Mouse (Mus musculus) right cerebral cortex, adult 2 months (tissue): ENCODE data around the gene Olfr744.
"Not testable (repeated sequence)": the region's sequence is repeated elsewhere in the genome, so short reads cannot be mapped to it uniquely, and the experiment has no call there.

Source experiments
- DNase-seq, 2 experiments: peaks; one replicate each; pipeline ENCODE4 v3.0.0; 2021 to 2022; ENCODE audit warnings: low spot score in 2 of 2

Olfr744 gene

GRCm38 (mm10) chr14:50614579-50614978 is at the start of gene Olfr744:
Gene Olfr744, plus strand, starts transcription at chr14:50614879.
- no peak for DNase-seq

GRCm38 (mm10) chr14:50573056-50573455 is 41.6 kb upstream of the Olfr744 start:
- not testable (repeated sequence) for DNase-seq

GRCm38 (mm10) chr14:50639088-50639487 is 24.4 kb downstream of the Olfr744 start, which contains the start of gene Olfr745:
Gene Olfr745, plus strand, starts transcription at chr14:50639388.
- DNase-seq: no peak

GRCm38 (mm10) chr14:50646783-50647182 is 32.1 kb downstream of the Olfr744 start, which contains the start of gene Olfr746:
Gene Olfr746, plus strand, starts transcription at chr14:50647083.
- no peak for DNase-seq
